Mouse (Mus musculus) intestine, postnatal 0 days (tissue): ENCODE measurements around the gene Lrrc8e. TPM values are rescaled to one million over a fixed set of nuclear protein-coding genes. Genes with fewer than 3 reads are reported as not detected.

Experiments
- ATAC-seq: fragments of 200-750 bp; cut with Nextera tagmentation; 2 replicates; pipeline ENCODE4 v1.8.0; 2017; ENCODE audit warnings: mild to moderate bottlenecking, moderate TSS enrichment, moderate library complexity
- H3K27ac ChIP-seq: fragments of 300-500 bp; sonication (generic); 2 replicates; pipeline ENCODE4 v1.5.1; 2014; ENCODE audit warnings: mild to moderate bottlenecking, low read depth, low read length, moderate library complexity
- H3K27me3 ChIP-seq: fragments of 300-500 bp; sonication (generic); replicated peaks from 2 replicates; pipeline ENCODE4 v1.6.1; 2014; ENCODE audit warnings: low read length, mixed read lengths; ENCODE audit not compliant: control insufficient read depth, insufficient read depth
- H3K36me3 ChIP-seq: fragments of 300-500 bp; sonication (generic); 2 replicates; pipeline ENCODE4 v1.6.1; 2014; ENCODE audit warnings: mild to moderate bottlenecking, moderate library complexity; ENCODE audit not compliant: control insufficient read depth, insufficient read depth
- H3K4me1 ChIP-seq: fragments of 300-500 bp; sonication (generic); replicated peaks from 2 replicates; pipeline ENCODE4 v1.6.1; 2014; ENCODE audit warnings: antibody characterized with exemption, low read length, mixed read lengths; ENCODE audit not compliant: control insufficient read depth, insufficient read depth
- H3K4me2 ChIP-seq: fragments of 300-500 bp; sonication (generic); replicated peaks from 2 replicates; pipeline ENCODE4 v1.6.1; 2014; ENCODE audit warnings: low read depth, mild to moderate bottlenecking, moderate library complexity
- H3K4me3 ChIP-seq: fragments of 300-500 bp; sonication (generic); 2 replicates; pipeline ENCODE4 v1.5.1; 2014; ENCODE audit warnings: low read depth, low read length
- H3K9ac ChIP-seq: fragments of 300-500 bp; sonication (generic); 2 replicates; pipeline ENCODE4 v1.6.1; 2014; ENCODE audit warnings: mild to moderate bottlenecking, low read depth, low read length
- H3K9me3 ChIP-seq: fragments of 300-500 bp; sonication (generic); 2 replicates; pipeline ENCODE4 v1.6.1; 2016; ENCODE audit warnings: mixed run types; ENCODE audit not compliant: control insufficient read depth
- CTCF ChIP-seq: sonication (generic); IDR thresholded peaks from 2 replicates; pipeline ENCODE4 v1.5.1; 2016; ENCODE audit warnings: low read depth, mild to moderate bottlenecking, control low read depth, antibody characterized with exemption, moderate library complexity
- WGBS: fragments of 180-500 bp; shearing (Covaris S2); extraction: QIAGEN DNeasy Blood & Tissue Kit; methylation state at CpG from one replicate; pipeline ENCODE4 v1.1.7; 2014; 5-methylcytosine and 5-hydroxymethylcytosine counted together
- polyA plus RNA-seq: library from polyadenylated mRNA; unstranded; fragments of >200 nt; fragmentation: Nextera tagmentation; extraction: Ambion mirVana; gene quantifications from 2 replicates; pipeline ENCODE4 v1.2.1, GENCODE M21; 2015

Lrrc8e gene
- polyA plus RNA-seq, 1 experiment from 2014 or later, result 3.3 TPM

DNA sequence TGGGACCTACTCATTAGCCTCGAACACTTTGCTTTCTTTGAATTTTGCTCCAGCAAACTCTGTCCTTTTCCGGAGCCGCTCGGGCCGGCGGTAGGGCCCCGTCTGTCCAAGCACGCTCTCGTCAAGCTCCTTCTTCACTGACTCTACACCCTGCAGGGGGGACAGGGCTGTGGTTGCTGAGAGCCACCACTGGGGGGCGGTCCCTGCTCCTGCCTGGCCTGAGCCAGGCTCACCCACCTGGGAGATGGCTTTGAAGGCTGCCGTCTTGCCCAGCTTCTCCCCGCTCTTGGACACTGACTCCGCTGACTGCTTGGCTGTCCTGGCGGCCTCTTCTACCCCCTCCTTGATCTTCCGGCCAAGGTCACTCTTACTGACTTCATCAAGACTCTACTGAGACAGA is 41.0 kb downstream of the Lrrc8e start:
- Histone ChIP-seq H3K4me3 (no peak overlapping the region), H3K9ac (no peak overlapping the region), H3K4me2 (no peak overlapping the region), H3K36me3 (peaks cover 90% of the 10 kb centered on the region), H3K27ac (no peak overlapping the region), H3K27me3 (no peaks in the 10 kb centered on the region), H3K9me3 (no peaks in the 10 kb centered on the region), H3K4me1 (no peaks in the 10 kb centered on the region)
- ATAC-seq, result peak; percentile 57; the same call in 1 of the 2 replicates
- peak; percentile 69 for TF ChIP-seq CTCF
- WGBS, result 78% methylated on average over 15 of the region's 15 CpGs

DNA sequence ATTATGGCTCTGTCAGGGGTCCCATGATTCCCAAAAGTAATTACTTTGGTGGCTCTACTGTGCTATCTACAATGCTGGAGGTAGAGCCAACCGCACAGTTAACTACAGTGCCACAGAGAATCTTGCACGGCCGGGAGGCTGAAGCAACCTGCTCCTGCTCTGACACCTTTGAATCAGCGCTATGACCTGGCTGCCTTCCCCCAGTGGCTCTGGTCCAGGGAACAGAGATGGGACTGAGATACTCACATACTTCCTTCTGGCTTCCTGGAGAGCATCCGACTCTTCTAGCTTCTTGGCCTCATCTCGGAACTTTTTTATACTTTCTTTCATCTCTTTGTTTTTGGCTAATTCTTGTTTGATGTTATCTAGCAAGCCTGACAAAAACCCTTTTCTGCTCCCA is 43.0 kb downstream of the Lrrc8e start:
- Histone ChIP-seq H3K4me2 (no peak overlapping the region), H3K4me1 (no peaks in the 10 kb centered on the region), H3K27me3 (no peaks in the 10 kb centered on the region), H3K36me3 (peaks cover 84% of the 10 kb centered on the region), H3K9ac (no peak overlapping the region), H3K4me3 (no peak overlapping the region), H3K9me3 (no peaks in the 10 kb centered on the region), H3K27ac (no peak overlapping the region)
- 93% methylated on average over 6 of the region's 6 CpGs for WGBS
- no peak for TF ChIP-seq CTCF
- no peak for ATAC-seq

DNA sequence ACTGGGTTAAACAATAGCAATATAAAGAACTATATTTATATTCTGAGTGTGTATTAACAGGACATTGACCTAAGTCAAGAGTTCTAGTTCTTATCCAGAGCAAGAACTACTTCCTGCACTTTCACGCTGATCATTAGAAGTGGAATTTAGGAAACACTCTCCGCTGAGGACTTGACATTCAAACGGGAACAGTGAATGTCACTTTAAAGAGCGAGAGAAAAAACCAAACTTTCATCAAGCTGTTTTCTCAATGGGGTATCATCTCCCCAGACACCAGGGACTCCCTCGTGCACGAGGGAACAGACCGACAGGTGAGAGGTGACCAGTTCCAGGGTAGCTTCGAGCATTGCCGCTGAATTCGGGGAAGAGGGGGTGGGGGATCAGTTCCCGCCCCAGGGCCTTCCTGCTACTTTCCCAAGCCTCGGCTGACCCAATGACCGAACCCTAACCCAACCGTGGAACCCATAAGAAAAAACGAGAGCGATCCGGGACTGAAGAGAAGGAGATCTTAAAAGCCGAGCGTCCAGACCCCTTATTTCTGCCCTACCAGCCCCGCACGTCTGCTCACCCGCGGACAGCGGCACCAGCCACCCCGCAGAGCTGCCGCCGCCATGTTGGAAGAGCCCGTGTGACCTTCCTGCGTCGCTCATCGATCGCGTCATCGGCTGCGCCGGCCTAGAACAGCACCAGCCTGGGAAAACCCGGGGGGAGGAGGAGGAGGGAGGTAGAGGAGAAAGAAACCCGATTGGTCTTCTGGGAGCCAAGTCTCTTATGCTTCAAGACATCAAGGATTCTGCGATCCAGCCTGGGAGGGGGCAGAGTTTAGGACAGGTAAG is 48.9 kb downstream of the Lrrc8e start, which contains the start of gene Timm44:
Timm44 (minus strand) TSS at position 639 of the 836 bp plus-strand sequence.
- Histone ChIP-seq H3K9ac (peak within 1 kb of the TSS; percentile 89), H3K9me3 (no peaks in the 10 kb centered on the region), H3K4me3 (peak within 1 kb of the TSS; percentile 89), H3K36me3 (peaks cover 25% of the 10 kb centered on the region), H3K4me2 (peak within 1 kb of the TSS; percentile 87), H3K4me1 (no peaks in the 10 kb centered on the region; the same call in 1 of the 2 replicates), H3K27me3 (no peaks in the 10 kb centered on the region), H3K27ac (peak within 1 kb of the TSS; percentile 70)
- WGBS, result under 1% methylated on average over 39 of the region's 39 CpGs
- peak; percentile 98 for ATAC-seq
- no peak for TF ChIP-seq CTCF

DNA sequence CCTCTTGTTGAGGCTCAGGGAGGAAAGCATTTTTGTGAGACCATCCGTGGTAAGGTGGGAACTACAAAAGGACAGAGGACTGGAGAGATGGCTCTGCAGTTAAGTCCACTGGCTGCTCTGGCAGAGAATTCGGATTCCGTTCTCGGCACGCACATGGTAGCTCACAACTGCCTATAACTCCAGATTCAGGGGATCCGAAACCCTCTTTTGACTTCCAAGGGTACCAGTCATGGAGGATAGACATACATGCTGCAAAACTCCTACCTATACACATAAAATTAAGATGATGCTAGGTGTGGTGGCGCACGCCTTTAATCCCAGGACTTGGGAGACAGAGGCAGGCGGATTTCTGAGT is 49.5 kb downstream of the Lrrc8e start:
- no peak for TF ChIP-seq CTCF
- Histone ChIP-seq H3K27ac (no peak overlapping the region), H3K9ac (peak overlapping the region; percentile 89), H3K4me3 (peak overlapping the region; percentile 89), H3K4me1 (no peaks in the 10 kb centered on the region; the same call in 1 of the 2 replicates), H3K27me3 (no peaks in the 10 kb centered on the region), H3K9me3 (no peaks in the 10 kb centered on the region), H3K4me2 (peak overlapping the region; percentile 87), H3K36me3 (peaks cover 19% of the 10 kb centered on the region)
- ATAC-seq, result 0 out of 2 replicates have a peak, but pooled peaks have one; percentile 1
- 25% methylated on average over 9 of the region's 9 CpGs for WGBS

Other genes starting within 250 kb of the Lrrc8e start
- gene Cd209f, start 121.0 kb upstream of the Lrrc8e start, polyA plus RNA-seq, result 0.33 TPM in 1 of 2 replicates, not detected in the other
- gene Cd209g, start 92.7 kb upstream of the Lrrc8e start, polyA plus RNA-seq, result not detected in 2 replicates
- 6.6 and 8.3 TPM in 2 replicates for gene Evi5l, start 60.3 kb upstream of the Lrrc8e start, polyA plus RNA-seq
- 0.99 and 1.1 TPM in 2 replicates for gene Prr36, start 9.4 kb upstream of the Lrrc8e start, polyA plus RNA-seq
- 14.3 and 16.6 TPM in 2 replicates for gene Map2k7, start 11.9 kb downstream of the Lrrc8e start, polyA plus RNA-seq
- 0.20 and 0.74 TPM in 2 replicates for gene Gm49320, start 12.0 kb downstream of the Lrrc8e start, polyA plus RNA-seq
- gene Tgfbr3l, start 21.4 kb downstream of the Lrrc8e start, polyA plus RNA-seq, result 0.87 and 2.1 TPM in 2 replicates
- 21.5 and 22.2 TPM in 2 replicates for gene Snapc2, start 26.3 kb downstream of the Lrrc8e start, polyA plus RNA-seq
- gene Ctxn1, start 32.4 kb downstream of the Lrrc8e start, polyA plus RNA-seq, result 27.4 and 29.4 TPM in 2 replicates
- 33.7 and 35.5 TPM in 2 replicates for gene Timm44, start 49.1 kb downstream of the Lrrc8e start, polyA plus RNA-seq
- 190 and 217 TPM in 2 replicates for gene Ccl25, start 98.4 kb downstream of the Lrrc8e start, polyA plus RNA-seq
- 64.8 and 73.4 TPM in 2 replicates for gene Elavl1, start 98.6 kb downstream of the Lrrc8e start, polyA plus RNA-seq